13 mouse cellular contexts compared by ENCODE assay signal in genomic region chr16:22551231-22552000, GRCm38 (mm10).
DNase-seq lines count a peak whose midpoint lies in the region; ATAC-seq and TF ChIP-seq lines count a peak whose summit lies in the region.
"Had no signal": no experiment of that assay in that cellular context is flagged by ENCODE, and none has a peak within 500 bp of the region (broad histone marks: within the 10 kb centered on the region; RNA-seq: fewer than 3 reads in every experiment).

No protein-coding gene starts in this region.

- no peaks in the 10 kb centered on the region for H3K9me3 ChIP-seq in heart, embryonic 16.5 days (replicated peaks; ENCODE audit: control insufficient read depth, low read length)
- H3K9me3 ChIP-seq in lung, embryonic 16.5 days (ENCODE audit: control insufficient read depth, low read length) = no peaks in the 10 kb centered on the region
- H3K9me3 ChIP-seq: forebrain, embryonic 15.5 days; liver, embryonic 15.5 days had no signal

- intact Hi-C loops in gastrocnemius, postnatal 36 days (cut with DNase I) = no loop called here

- no peak for ATAC-seq in heart, embryonic 16.5 days (replicated peaks; ENCODE audit: extremely low read depth, insufficient read depth, low FRiP score)
- ATAC-seq in lung, embryonic 16.5 days (ENCODE audit: low read depth) = peak; percentile 51
- ATAC-seq: activated CD4-positive, CD25-positive, alpha-beta regulatory T cell, adult 4 months; CD4-positive, CD25-positive, alpha-beta regulatory T cell, adult 4 months; forebrain, embryonic 15.5 days; hindbrain, embryonic 16.5 days had no signal

- TF ChIP-seq POLR2A in lung, adult 2 months (IDR thresholded peaks at IDR 0.05; ENCODE audit: borderline replicate concordance, extremely low read depth, low read depth, low read length) = no peak
- TF ChIP-seq POLR2A in kidney, adult 2 months (IDR thresholded peaks at IDR 0.05; ENCODE audit: low read depth, low read length) = no peak

- no peaks in the 10 kb centered on the region for H3K36me3 ChIP-seq in heart, embryonic 16.5 days (ENCODE audit: control insufficient read depth, insufficient read depth)
- no peaks in the 10 kb centered on the region for H3K36me3 ChIP-seq in lung, embryonic 16.5 days (ENCODE audit: control insufficient read depth, insufficient read depth, low read length)
- no peaks in the 10 kb centered on the region for H3K36me3 ChIP-seq in kidney, adult 2 months (ENCODE audit: control insufficient read depth, insufficient read depth, low read length)
- H3K36me3 ChIP-seq: forebrain, embryonic 15.5 days; liver, embryonic 15.5 days had no signal

- DNase-seq in heart, adult 8-10 months (ENCODE audit: low spot score) = no peak
- DNase-seq in lung, adult 2 months = no peak
- DNase-seq in kidney, adult 2 months = peak; percentile 86
- peak; percentile 88 for DNase-seq in yolk sac, embryonic 10.5 days (ENCODE audit: low spot score)
- no peak for DNase-seq in gastrocnemius, postnatal 36 days
- DNase-seq: cerebellum, postnatal 25 days had no signal

- H3K4me1 ChIP-seq in heart, embryonic 16.5 days (ENCODE audit: control insufficient read depth, insufficient read depth, low read length) = peaks cover 37% of the 10 kb centered on the region
- peaks cover 33% of the 10 kb centered on the region for H3K4me1 ChIP-seq in lung, embryonic 16.5 days (replicated peaks; ENCODE audit: control insufficient read depth, insufficient read depth, low read length)
- 0 out of 2 replicates have a peak, but pooled peaks cover 2% of the 10 kb centered on the region for H3K4me1 ChIP-seq in lung, adult 2 months (ENCODE audit: control insufficient read depth, insufficient read depth, low read length)
- peaks cover 18% of the 10 kb centered on the region for H3K4me1 ChIP-seq in kidney, adult 2 months (ENCODE audit: control insufficient read depth, insufficient read depth, low read length)

- 25% methylated on average over 11 of the region's 11 CpGs for WGBS in heart, embryonic 16.5 days
- WGBS in lung, embryonic 16.5 days = 7% methylated on average over 11 of the region's 11 CpGs
- WGBS in lung, adult 2 months = 39% methylated on average over 11 of the region's 11 CpGs
- 33% methylated on average over 11 of the region's 11 CpGs for WGBS in kidney, adult 2 months

- TF ChIP-seq CTCF in lung, adult 2 months (IDR thresholded peaks at IDR 0.05; ENCODE audit: insufficient read depth, low read length) = no peak
- TF ChIP-seq CTCF in kidney, adult 2 months (conservative IDR thresholded peaks at IDR 0.05; ENCODE audit: insufficient read depth, insufficient read length, low read depth, low read length) = no peak

- 0 out of 2 replicates have a peak overlapping the region, but pooled peaks have one; percentile 37 for H3K27ac ChIP-seq in heart, embryonic 16.5 days (ENCODE audit: low read length)
- peak overlapping the region; percentile 73 for H3K27ac ChIP-seq in lung, embryonic 16.5 days (ENCODE audit: low read length)
- H3K27ac ChIP-seq in kidney, adult 2 months (ENCODE audit: insufficient read depth, low read depth, low read length) = peak overlapping the region; percentile 94
- H3K27ac ChIP-seq: forebrain, embryonic 15.5 days; liver, embryonic 15.5 days had no signal

- no peak overlapping the region for H3K4me3 ChIP-seq in heart, embryonic 16.5 days (ENCODE audit: low read length)
- no peak overlapping the region for H3K4me3 ChIP-seq in lung, embryonic 16.5 days (ENCODE audit: low read length)
- H3K4me3 ChIP-seq in lung, adult 2 months (replicated peaks; ENCODE audit: extremely low read depth, low read depth, low read length) = no peak overlapping the region
- H3K4me3 ChIP-seq in kidney, adult 2 months (ENCODE audit: insufficient read depth, low read depth, low read length) = no peak overlapping the region
- H3K4me3 ChIP-seq: forebrain, embryonic 15.5 days; liver, embryonic 15.5 days had no signal

- H3K4me2 ChIP-seq in heart, embryonic 16.5 days (ENCODE audit: low read depth, low read length) = peak overlapping the region; percentile 16; the same call in 1 of the 2 replicates
- peak overlapping the region; percentile 4; the same call in 1 of the 2 replicates for H3K4me2 ChIP-seq in lung, embryonic 16.5 days (ENCODE audit: low read depth, low read length)
- H3K4me2 ChIP-seq: forebrain, embryonic 15.5 days; liver, embryonic 15.5 days had no signal

- H3K9ac ChIP-seq in heart, embryonic 16.5 days (ENCODE audit: low read length) = no peak overlapping the region; the same call in 1 of the 2 replicates
- 0 out of 2 replicates have a peak overlapping the region, but pooled peaks have one; percentile 21 for H3K9ac ChIP-seq in lung, embryonic 16.5 days (ENCODE audit: low read length)
- H3K9ac ChIP-seq: forebrain, embryonic 15.5 days; liver, embryonic 15.5 days had no signal

- H3K27me3 ChIP-seq in heart, embryonic 16.5 days (ENCODE audit: control insufficient read depth, insufficient read depth, low read length) = no peaks in the 10 kb centered on the region
- no peaks in the 10 kb centered on the region for H3K27me3 ChIP-seq in lung, embryonic 16.5 days (ENCODE audit: control insufficient read depth, insufficient read depth, low read depth, low read length)
- no peaks in the 10 kb centered on the region for H3K27me3 ChIP-seq in kidney, adult 2 months (replicated peaks; ENCODE audit: control insufficient read depth, insufficient read depth, low read length)
- H3K27me3 ChIP-seq: forebrain, embryonic 15.5 days; liver, embryonic 15.5 days had no signal

Comparison
In these comparisons a context has a peak if more than half of its experiments do, and no peak if none do; other contexts are left out.
1. H3K27ac ChIP-seq: peak in every context shown above with its lines; median percentile 94 in kidney, adult 2 months; 73 in lung, embryonic 16.5 days; 37 in heart, embryonic 16.5 days.
2. DNase-seq: peak in kidney, adult 2 months (single experiment) and yolk sac, embryonic 10.5 days (single experiment); none in heart, adult 8-10 months (single experiment), lung, adult 2 months (single experiment) and gastrocnemius, postnatal 36 days (0 of 2).